21 mouse cellular contexts compared by ENCODE assay signal in the genomic region with DNA sequence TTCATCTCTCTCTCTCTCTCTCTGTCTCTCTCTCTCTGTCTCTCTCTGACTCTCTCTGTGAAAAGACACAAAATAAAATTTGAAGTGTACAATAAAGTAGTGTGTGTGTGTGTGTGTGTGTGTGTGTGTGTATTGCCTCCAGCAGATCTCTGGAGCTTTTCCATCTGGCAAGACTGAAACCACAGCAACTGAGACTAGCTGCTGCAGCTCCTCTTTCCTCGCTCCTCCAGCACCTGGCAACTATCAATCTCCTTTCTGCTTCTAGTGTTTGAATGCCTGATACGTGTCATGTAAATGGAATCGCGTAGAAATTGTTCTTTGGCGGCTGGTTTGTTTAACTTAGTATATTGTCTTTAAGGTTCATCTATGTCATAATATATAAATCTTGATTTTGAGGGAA. TPM values are rescaled to one million over a fixed set of nuclear protein-coding genes. Genes with fewer than 3 reads are reported as not detected.
DNase-seq lines count a peak whose midpoint lies in the region; ATAC-seq and TF ChIP-seq lines count a peak whose summit lies in the region.
"Had no signal": no experiment of that assay in that cellular context is flagged by ENCODE, and none has a peak within 500 bp of the region (broad histone marks: within the 10 kb centered on the region; RNA-seq: fewer than 3 reads in every experiment).

No protein-coding gene starts in this region.

- 52% methylated on average over 5 of the region's 5 CpGs for WGBS in limb, embryonic 14.5 days

- no peak overlapping the region for H3K4me2 ChIP-seq in limb, embryonic 14.5 days (replicated peaks; ENCODE audit: low read depth, low read length, severe bottlenecking)
- H3K4me2 ChIP-seq: embryonic facial prominence, embryonic 12.5 days; forebrain, embryonic 12.5 days; limb, embryonic 12.5 days had no signal

- no peak overlapping the region for H3ac ChIP-seq in C2C12 (ENCODE audit: control insufficient read depth, insufficient read length, low read depth)

- intact Hi-C loops in heart, postnatal 10 days (cut with DNase I): loop anchor here (10.0 kb wide), 1 partner anchor 188 kb away; the partner anchor contains the start of gene Mum1l1

- no peak for TF ChIP-seq POLR2A in brain, embryonic 14.5 days (IDR thresholded peaks at IDR 0.05; ENCODE audit: borderline replicate concordance, extremely low read depth, insufficient read depth, insufficient read length, poor library complexity, severe bottlenecking)
- no peak for TF ChIP-seq POLR2A in limb, embryonic 14.5 days (IDR thresholded peaks at IDR 0.05; ENCODE audit: borderline replicate concordance, extremely low read depth, insufficient read depth, insufficient read length)

- H3K79me2 ChIP-seq in C2C12 (ENCODE audit: control insufficient read depth, insufficient read depth): no peaks in the 10 kb centered on the region

- no peaks in the 10 kb centered on the region for H3K27me3 ChIP-seq in C2C12 (ENCODE audit: control insufficient read depth, insufficient read depth, insufficient read length)
- no peaks in the 10 kb centered on the region for H3K27me3 ChIP-seq in limb, embryonic 14.5 days (ENCODE audit: control insufficient read depth, insufficient read depth, low read length)
- H3K27me3 ChIP-seq: CH12.LX; embryonic facial prominence, embryonic 12.5 days; limb, embryonic 12.5 days had no signal

- no peaks in the 10 kb centered on the region for H3K4me1 ChIP-seq in limb, embryonic 14.5 days (ENCODE audit: control insufficient read depth, insufficient read depth, low read length)
- H3K4me1 ChIP-seq: embryonic facial prominence, embryonic 12.5 days; forebrain, embryonic 12.5 days; limb, embryonic 12.5 days had no signal

- no peaks in the 10 kb centered on the region for H3K79me3 ChIP-seq in C2C12 (ENCODE audit: low read depth)

- H3K4me3 ChIP-seq in C2C12 (ENCODE audit: insufficient read depth, poor library complexity, severe bottlenecking): no peak overlapping the region
- H3K4me3 ChIP-seq in limb, embryonic 14.5 days (replicated peaks; ENCODE audit: low read length): no peak overlapping the region
- H3K4me3 ChIP-seq: embryonic facial prominence, embryonic 12.5 days; forebrain, embryonic 12.5 days; limb, embryonic 12.5 days had no signal

- no peaks in the 10 kb centered on the region for H3K9me3 ChIP-seq in limb, embryonic 14.5 days (ENCODE audit: control insufficient read depth, low read length)
- H3K9me3 ChIP-seq: embryonic facial prominence, embryonic 12.5 days; forebrain, embryonic 12.5 days; limb, embryonic 12.5 days had no signal

- H3K36me3 ChIP-seq in C2C12 (ENCODE audit: control insufficient read depth, insufficient read depth): no peaks in the 10 kb centered on the region
- no peaks in the 10 kb centered on the region for H3K36me3 ChIP-seq in limb, embryonic 14.5 days (ENCODE audit: control insufficient read depth, insufficient read depth, low read length)
- H3K36me3 ChIP-seq: embryonic facial prominence, embryonic 12.5 days; forebrain, embryonic 12.5 days; limb, embryonic 12.5 days had no signal

- TF ChIP-seq CTCF in C2C12 (IDR thresholded peaks at IDR 0.05; ENCODE audit: control insufficient read depth, insufficient read depth, insufficient read length): no peak
- no peak for TF ChIP-seq CTCF in brain, embryonic 14.5 days (IDR thresholded peaks at IDR 0.05; ENCODE audit: borderline replicate concordance, extremely low read depth, insufficient read depth, insufficient read length)

- 0 out of 2 replicates have a peak overlapping the region, but pooled peaks have one; percentile 7 for H3K27ac ChIP-seq in limb, embryonic 14.5 days (replicated peaks; ENCODE audit: low read depth, low read length)
- H3K27ac ChIP-seq: embryonic facial prominence, embryonic 12.5 days; forebrain, embryonic 12.5 days; limb, embryonic 12.5 days had no signal

- peak; percentile 5 to 10 for DNase-seq in heart, postnatal 10 days
- no peak for DNase-seq in heart, adult 9 months (ENCODE audit: low spot score in 2 of 2)
- DNase-seq in brain, embryonic 14.5 days (ENCODE audit: low read depth): peak; percentile 36
- peak; percentile 73 for DNase-seq in limb, embryonic 14.5 days (ENCODE audit: low spot score)
- DNase-seq in spleen, postnatal 14 days (ENCODE audit: low spot score in 2 of 2): no peak
- no peak for DNase-seq in right cerebral cortex, postnatal 14 days
- DNase-seq: adrenal gland, adult 8-10 months; kidney, adult 11 months; kidney, postnatal 25 days; layer of hippocampus, postnatal 36 days; thymus, postnatal 14 days had no signal

- H3K9ac ChIP-seq in limb, embryonic 14.5 days (ENCODE audit: low read depth, low read length, severe bottlenecking): no peak overlapping the region
- H3K9ac ChIP-seq: embryonic facial prominence, embryonic 12.5 days; forebrain, embryonic 12.5 days; limb, embryonic 12.5 days had no signal

- peak; percentile 57; the same call in 1 of the 2 replicates for ATAC-seq in limb, embryonic 14.5 days (ENCODE audit: low FRiP score, low read depth)
- ATAC-seq: Patski had no signal

TF ChIP-seq in C2C12, 6 proteins besides CTCF, POLR2A, EP300 and RAD21:
- TF ChIP-seq MYOD1 (IDR thresholded peaks at IDR 0.05; ENCODE audit: control insufficient read depth, insufficient read length, low read depth): peak; percentile 76
- TF ChIP-seq USF1 (IDR thresholded peaks at IDR 0.05; ENCODE audit: low read depth): no peak

RNA-seq across cellular contexts. Expression of gene Serpina7, which starts 57.7 kb away (rescaled TPM):
- not detected for total RNA-seq in heart, postnatal 10 days (2021)
- not detected for polyA plus RNA-seq in C2C12 (2012; fragmentation: generic; extraction: Trizol)
- polyA plus RNA-seq in brain, embryonic 14.5 days (2012; rRNA removed): 0.05 and 0.15 TPM in 2 replicates
- 0.06 and 0.08 TPM in 2 replicates for polyA plus RNA-seq in limb, embryonic 14.5 days (2012; rRNA removed)
- 0.19 and 0.23 TPM in 2 replicates for polyA plus RNA-seq in limb, embryonic 14.5 days (2014; fragmentation: Nextera tagmentation; extraction: Ambion mirVana)
- total RNA-seq: adrenal gland, adult 8-10 months; CH12.LX; heart, adult 18-20 months; hematopoietic stem cell, adult 5-6 weeks; layer of hippocampus, postnatal 36 days; neutrophil, adult 5-6 weeks had no signal
- polyA plus RNA-seq: forebrain, embryonic 12.5 days; limb, embryonic 12.5 days; stomach, embryonic 14.5 days had no signal

RNA-seq across cellular contexts. Expression of gene 4930513O06Rik, which starts 58.7 kb away (rescaled TPM):
- not detected for total RNA-seq in heart, postnatal 10 days (2021)
- polyA plus RNA-seq in C2C12 (2012; fragmentation: generic; extraction: Trizol): not detected
- not detected in 2 replicates for polyA plus RNA-seq in brain, embryonic 14.5 days (2012; rRNA removed)
- not detected in 2 replicates for polyA plus RNA-seq in limb, embryonic 14.5 days (2012; rRNA removed)
- not detected in 2 replicates for polyA plus RNA-seq in limb, embryonic 14.5 days (2014; fragmentation: Nextera tagmentation; extraction: Ambion mirVana)
- total RNA-seq: adrenal gland, adult 8-10 months; CH12.LX; heart, adult 18-20 months; hematopoietic stem cell, adult 5-6 weeks; layer of hippocampus, postnatal 36 days; neutrophil, adult 5-6 weeks had no signal
- polyA plus RNA-seq: embryonic facial prominence, embryonic 12.5 days; forebrain, embryonic 12.5 days; limb, embryonic 12.5 days; Patski; stomach, embryonic 14.5 days had no signal

Comparison
In these comparisons a context has a peak if more than half of its experiments do, and no peak if none do; other contexts are left out.
1. DNase-seq: peak in heart, postnatal 10 days (2 of 2), brain, embryonic 14.5 days (single experiment) and limb, embryonic 14.5 days (single experiment); none in heart, adult 9 months (0 of 2), spleen, postnatal 14 days (0 of 2) and right cerebral cortex, postnatal 14 days (single experiment).